Mouse (Mus musculus) c-Kit-negative CD71-positive TER-119-positive erythroid progenitor cells, embryonic 14.5 days (primary cell): Measurements from ENCODE around the gene Aamp.

Experiments used
- DNase-seq: peaks from one replicate; pipeline ENCODE4 v3.0.0-alpha.2; 2013; ENCODE audit warnings: low read depth, low spot score

The Aamp gene

DNA sequence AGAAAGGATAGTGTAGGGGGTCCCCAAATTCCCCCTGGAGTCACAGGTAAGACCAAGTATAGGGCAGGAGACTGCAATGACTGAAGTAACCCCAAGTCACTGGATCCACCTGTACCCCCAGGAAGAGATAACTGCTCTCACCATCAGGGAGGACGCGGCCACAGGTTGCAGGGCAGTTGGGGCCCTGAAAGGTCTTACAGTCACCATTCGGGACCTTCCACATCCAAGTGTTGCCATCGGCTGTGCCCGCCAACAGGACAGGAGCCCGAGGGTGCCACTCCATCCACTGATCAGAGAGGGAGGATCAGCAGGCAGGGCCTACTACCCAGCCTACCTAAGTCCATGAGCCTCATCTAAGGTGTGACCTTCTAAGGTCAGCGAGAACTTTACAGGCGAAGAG, 2.7 kb downstream of the Aamp start:
- no peak for DNase-seq

DNA sequence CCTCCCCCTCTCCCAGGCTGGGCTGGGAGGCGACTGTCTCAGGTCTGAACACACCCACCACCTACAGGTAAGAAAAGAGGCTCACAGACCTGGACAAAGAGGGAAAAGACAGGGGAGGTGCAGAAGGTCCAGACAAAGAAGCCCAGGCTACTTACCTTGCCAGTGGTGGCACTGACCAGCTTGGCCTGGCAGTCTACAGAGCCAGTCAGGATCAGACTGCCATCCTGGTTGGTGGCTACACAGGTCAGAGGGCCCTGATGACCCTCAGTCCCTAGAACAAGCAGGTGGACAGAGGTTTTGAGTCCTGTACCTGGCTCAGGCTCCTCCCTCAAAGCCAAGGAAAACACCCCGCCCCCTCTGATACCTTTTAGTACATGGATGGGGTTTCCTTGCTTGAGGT, 3.2 kb downstream of the Aamp start:
- no peak for DNase-seq

GRCm38 (mm10) chr1:74280591-74281325, 3.8 kb downstream of the Aamp start:
- no peak for DNase-seq

GRCm38 (mm10) chr1:74278988-74279387, 5.5 kb downstream of the Aamp start:
- DNase-seq: no peak

DNA sequence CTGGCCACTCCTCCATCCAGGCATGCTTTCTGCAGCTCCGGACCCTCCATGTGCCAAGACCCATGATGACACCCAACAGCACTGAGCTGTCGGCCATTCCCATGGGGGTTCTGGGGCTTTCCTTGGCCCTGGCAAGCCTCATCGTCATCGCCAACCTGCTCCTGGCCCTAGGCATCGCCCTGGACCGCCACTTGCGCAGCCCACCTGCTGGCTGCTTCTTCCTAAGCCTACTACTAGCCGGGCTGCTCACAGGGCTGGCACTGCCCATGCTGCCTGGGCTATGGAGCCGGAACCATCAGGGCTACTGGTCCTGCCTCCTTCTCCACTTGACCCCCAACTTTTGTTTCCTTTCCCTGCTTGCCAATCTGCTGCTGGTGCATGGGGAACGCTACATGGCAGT, 6.0 kb downstream of the Aamp start, which contains the start of gene Gpbar1:
Gene Gpbar1 (plus strand): TSS at position 13 of the 400 bp plus-strand sequence.
- no peak for DNase-seq

GRCm38 (mm10) chr1:74277883-74278537, 6.5 kb downstream of the Aamp start:
- no peak for DNase-seq

- no peak for DNase-seq
Observed at GRCm38 (mm10) chr1:74277041-74277440, 7.5 kb downstream of the Aamp start.

DNA sequence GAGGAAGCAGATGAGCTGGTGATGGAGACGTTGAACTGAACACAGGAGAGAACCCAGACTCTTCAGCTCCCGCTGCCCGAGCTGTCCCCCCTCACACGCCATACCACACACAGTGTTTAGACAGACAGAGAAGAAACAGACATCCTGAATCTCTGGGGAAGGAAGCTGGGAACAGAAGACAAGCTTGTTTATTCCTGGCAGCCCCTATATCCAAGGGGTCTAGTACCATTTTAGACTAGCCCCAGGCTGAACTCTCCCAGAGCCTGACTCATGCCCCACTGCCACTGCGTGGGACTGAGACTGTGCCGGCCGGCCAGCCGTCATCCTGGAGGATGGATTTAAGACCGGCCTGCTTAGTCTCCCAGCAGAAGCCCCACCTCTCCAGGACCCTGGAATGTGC, 9.5 kb downstream of the Aamp start:
- no peak for DNase-seq

- DNase-seq: no peak
Observed at GRCm38 (mm10) chr1:74271659-74272058, 12.9 kb downstream of the Aamp start.

DNA sequence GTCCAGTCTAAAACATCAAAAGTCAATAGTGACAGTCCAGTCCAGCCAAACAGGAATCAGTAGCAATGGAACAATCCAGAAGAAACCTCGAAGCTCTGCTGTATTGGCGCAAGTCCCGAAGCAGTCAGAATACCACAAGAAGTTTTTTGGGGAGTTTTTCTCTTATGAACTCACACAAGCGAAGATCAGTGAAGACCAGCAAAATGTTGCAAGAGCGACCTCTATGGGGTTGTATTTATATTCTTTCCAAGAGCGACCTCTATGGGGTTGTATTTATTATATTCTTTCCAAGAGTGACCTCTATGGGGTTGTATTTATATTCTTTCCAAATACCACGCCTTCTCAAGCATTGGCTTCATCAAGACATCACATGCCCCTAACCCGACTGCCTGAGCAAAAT, 15.8 kb downstream of the Aamp start:
- DNase-seq: no peak

- no peak for DNase-seq
Observed at GRCm38 (mm10) chr1:74262510-74262909, 22.0 kb downstream of the Aamp start.

DNA sequence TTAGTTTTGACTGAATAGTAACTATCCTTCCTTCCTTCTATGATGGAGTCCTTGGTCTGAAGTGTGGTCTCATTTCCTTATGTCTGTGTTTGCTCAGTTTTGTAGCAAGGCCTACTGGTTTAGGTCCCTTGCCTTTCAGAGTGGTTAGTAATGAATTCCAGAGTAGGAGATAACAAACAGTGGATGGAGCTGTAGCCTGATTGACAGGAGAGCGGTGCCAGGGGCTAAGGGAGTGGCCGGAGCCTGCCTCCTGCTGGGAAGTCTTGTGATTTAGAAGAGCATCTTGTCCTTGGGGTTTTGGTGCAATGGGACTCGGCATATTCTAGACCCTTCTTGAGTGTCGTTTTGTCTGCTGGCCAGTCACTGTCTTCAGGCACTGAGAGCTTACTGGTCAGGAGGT, 27.8 kb downstream of the Aamp start:
- DNase-seq: no peak

DNA sequence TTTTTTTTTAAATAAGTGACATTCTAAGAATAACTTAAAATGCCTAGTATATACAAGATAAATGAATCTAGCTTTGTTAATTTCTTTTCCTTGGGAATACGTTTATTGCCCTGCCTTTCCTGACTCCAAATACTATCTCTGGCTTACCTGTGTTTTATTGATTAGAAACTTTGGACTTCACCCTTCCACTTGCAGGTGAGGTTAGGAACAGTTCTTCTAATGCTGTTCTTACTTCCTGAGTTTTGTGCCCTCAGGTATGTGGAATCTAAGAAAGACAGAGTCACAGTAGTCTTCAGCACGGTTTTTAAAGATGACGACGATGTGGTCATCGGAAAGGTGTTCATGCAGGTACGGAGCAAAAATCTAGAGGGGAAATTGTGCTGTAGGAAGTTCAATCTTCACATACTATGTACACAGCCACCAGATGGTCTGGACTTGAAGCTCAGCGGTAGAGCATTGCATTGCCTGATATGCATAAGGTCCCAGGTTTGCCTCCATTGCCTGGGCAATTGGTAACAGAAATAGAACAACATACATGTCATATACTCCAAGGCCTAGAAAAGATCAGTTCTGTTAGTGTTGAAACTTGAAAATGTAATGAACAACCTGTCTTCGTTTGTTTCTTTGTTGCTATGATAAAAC, 28.7 kb downstream of the Aamp start:
- DNase-seq: no peak

- DNase-seq: no peak
Observed at GRCm38 (mm10) chr1:74250096-74250495, 34.4 kb downstream of the Aamp start.

GRCm38 (mm10) chr1:74249331-74249980, 35.1 kb downstream of the Aamp start:
- DNase-seq: no peak

DNA sequence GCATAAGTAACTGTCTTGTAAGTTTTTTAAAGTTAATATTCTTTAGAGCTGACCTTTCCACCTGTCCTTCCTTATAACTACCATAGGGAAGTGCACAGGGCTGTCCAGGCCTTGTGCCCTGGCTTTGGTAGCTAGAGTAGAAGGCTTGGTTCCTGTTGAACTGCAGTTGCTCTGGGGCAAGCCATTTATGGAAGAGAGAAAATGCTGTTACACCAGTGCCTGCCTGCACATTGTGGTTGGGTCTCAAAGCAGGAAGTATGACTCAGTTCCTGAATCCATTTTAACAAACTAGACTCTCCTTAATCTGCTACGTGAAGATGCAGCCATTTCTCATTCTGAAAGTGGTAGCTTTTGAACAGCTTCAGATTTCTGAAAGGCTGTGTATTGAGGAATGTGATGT, 35.7 kb downstream of the Aamp start:
- DNase-seq: no peak

DNA sequence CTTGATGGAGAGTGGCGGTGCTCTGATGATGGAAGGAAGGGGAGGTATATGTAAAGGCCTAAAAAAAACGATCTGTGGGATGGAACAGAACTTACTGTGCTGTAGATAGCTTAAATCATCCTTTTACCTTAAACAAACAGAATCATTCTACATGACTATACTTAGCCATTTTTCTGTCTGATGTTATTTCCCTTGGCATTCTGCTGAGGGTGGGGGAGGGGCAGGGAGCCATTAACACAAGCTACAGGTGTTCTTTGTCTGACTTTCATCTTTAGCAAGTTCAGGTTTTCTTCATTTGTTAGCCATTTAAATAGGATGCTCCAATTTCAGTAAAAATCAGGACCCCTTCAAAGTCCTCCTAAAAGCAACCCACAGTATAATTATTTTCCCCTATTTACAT, 39.0 kb downstream of the Aamp start:
- no peak for DNase-seq

GRCm38 (mm10) chr1:74240832-74241231, 43.7 kb downstream of the Aamp start:
- no peak for DNase-seq

- DNase-seq: no peak
Observed at GRCm38 (mm10) chr1:74240311-74240710, 44.2 kb downstream of the Aamp start.

DNA sequence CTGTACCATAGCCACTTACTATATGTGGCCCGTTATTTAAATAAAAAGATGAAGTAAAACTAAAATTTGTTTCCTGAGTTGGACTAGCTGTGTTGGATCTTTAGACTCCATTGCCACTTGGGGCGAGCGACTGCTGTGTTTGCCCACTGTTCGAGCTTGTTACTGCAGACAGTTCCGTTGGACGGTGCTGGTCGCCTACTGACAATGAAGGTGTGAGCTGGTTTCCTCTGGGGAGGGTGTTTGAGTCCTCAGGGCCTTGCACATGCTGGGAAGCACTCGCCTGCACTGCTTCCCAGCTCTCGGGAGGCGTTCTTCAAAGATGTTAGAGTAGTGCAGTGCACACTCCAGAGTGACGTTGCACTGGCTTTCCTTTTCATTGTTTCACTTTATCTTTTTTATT, 44.9 kb downstream of the Aamp start:
- no peak for DNase-seq

DNA sequence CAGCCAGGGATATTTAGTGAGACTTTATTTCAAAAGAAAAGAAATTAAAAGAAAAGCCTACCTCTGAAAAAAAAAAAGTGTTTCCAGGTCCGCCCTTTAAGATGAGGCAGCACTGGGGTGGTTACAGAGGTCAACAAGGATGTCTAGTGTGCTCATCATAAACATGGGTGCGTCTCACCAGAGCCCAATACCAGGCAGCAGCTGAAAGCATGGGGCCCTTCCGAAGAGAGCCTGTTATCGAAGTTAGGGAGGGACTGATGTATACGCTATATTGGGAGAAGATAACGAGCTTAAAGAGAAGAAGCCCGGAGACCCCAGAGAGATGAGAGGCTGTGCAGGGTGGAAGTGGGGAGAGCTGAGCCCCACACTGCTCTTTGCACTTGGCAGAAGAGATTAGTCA, 45.4 kb downstream of the Aamp start:
- DNase-seq: no peak

DNA sequence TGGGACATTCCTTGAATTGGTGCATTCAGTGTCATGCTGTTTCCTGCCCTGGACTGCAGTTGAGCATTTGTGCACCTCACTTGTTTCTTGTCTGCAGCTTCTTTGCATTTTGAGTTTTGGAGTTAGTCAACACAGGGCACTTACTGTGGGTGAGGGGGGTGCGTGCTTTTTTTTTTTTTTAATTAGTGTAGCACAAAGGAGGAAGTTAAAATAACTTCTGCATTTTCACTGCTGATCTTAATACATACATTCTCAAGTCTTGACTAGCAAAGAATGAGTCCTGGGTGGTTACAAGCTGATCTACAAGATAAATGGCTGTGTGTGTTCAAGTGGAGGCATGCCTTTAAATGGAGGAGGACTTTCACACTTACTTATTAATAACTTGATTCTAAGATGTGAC, 46.4 kb downstream of the Aamp start:
- no peak for DNase-seq
